ENCODE assay signal across 9 mouse cellular contexts in genomic region chr11:121706521-121707005, GRCm38 (mm10). TPM values are rescaled to one million over a fixed set of nuclear protein-coding genes. Genes with fewer than 3 reads are reported as not detected.
A peak's percentile ranks its signal among the peaks of the same experiment; 100 is the strongest.
DNase-seq lines count a peak whose midpoint lies in the region; ATAC-seq and TF ChIP-seq lines count a peak whose summit lies in the region.
"Had no signal": no experiment of that assay in that cellular context is flagged by ENCODE, and none has a peak within 500 bp of the region (broad histone marks: within the 10 kb centered on the region; RNA-seq: fewer than 3 reads in every experiment).

No protein-coding gene starts in this region.

- peak; percentile 10 for DNase-seq in A20 (ENCODE audit: low read depth, low spot score)
- no peak for DNase-seq in cerebellum, adult 2 months
- no peak for DNase-seq in urinary bladder, postnatal 10 days (ENCODE audit: low spot score)
- DNase-seq: heart, postnatal 36 days had no signal

- no peaks in the 10 kb centered on the region for H3K9me3 ChIP-seq in hindbrain, embryonic 12.5 days (replicated peaks)
- no peaks in the 10 kb centered on the region for H3K9me3 ChIP-seq in hindbrain, embryonic 16.5 days (ENCODE audit: control insufficient read depth, low read length)
- no peaks in the 10 kb centered on the region for H3K9me3 ChIP-seq in embryonic facial prominence, embryonic 13.5 days
- H3K9me3 ChIP-seq in intestine, postnatal 0 days (ENCODE audit: control insufficient read depth) = no peaks in the 10 kb centered on the region

- no peak overlapping the region for H3K4me2 ChIP-seq in hindbrain, embryonic 12.5 days (replicated peaks)
- H3K4me2 ChIP-seq in hindbrain, embryonic 16.5 days (ENCODE audit: low read length) = no peak overlapping the region
- no peak overlapping the region for H3K4me2 ChIP-seq in embryonic facial prominence, embryonic 13.5 days
- no peak overlapping the region for H3K4me2 ChIP-seq in intestine, postnatal 0 days (replicated peaks; ENCODE audit: low read depth)

- no peak overlapping the region for H3K9ac ChIP-seq in hindbrain, embryonic 12.5 days
- no peak overlapping the region for H3K9ac ChIP-seq in hindbrain, embryonic 16.5 days (ENCODE audit: low read depth, low read length)
- H3K9ac ChIP-seq in embryonic facial prominence, embryonic 13.5 days = no peak overlapping the region
- H3K9ac ChIP-seq in intestine, postnatal 0 days (ENCODE audit: low read depth, low read length) = no peak overlapping the region

- no peak for TF ChIP-seq CTCF in intestine, postnatal 0 days (IDR thresholded peaks at IDR 0.05; ENCODE audit: low read depth)
- no peak for TF ChIP-seq CTCF in cerebellum, adult 2 months (IDR thresholded peaks at IDR 0.05; ENCODE audit: borderline replicate concordance, insufficient read depth, low read depth, low read length)

- H3K36me3 ChIP-seq in hindbrain, embryonic 12.5 days = no peaks in the 10 kb centered on the region
- no peaks in the 10 kb centered on the region for H3K36me3 ChIP-seq in hindbrain, embryonic 16.5 days (ENCODE audit: control insufficient read depth, insufficient read depth, low read length)
- no peaks in the 10 kb centered on the region for H3K36me3 ChIP-seq in embryonic facial prominence, embryonic 13.5 days
- peaks cover 14% of the 10 kb centered on the region; the same call in 1 of the 2 replicates for H3K36me3 ChIP-seq in intestine, postnatal 0 days (ENCODE audit: control insufficient read depth, insufficient read depth)

- no peak overlapping the region for H3K4me3 ChIP-seq in hindbrain, embryonic 12.5 days
- H3K4me3 ChIP-seq in hindbrain, embryonic 16.5 days (ENCODE audit: low read length) = no peak overlapping the region
- H3K4me3 ChIP-seq in embryonic facial prominence, embryonic 13.5 days = no peak overlapping the region
- H3K4me3 ChIP-seq in intestine, postnatal 0 days (ENCODE audit: low read depth, low read length) = no peak overlapping the region
- no peak overlapping the region for H3K4me3 ChIP-seq in cerebellum, adult 2 months (replicated peaks; ENCODE audit: insufficient read depth, low read depth, low read length)

- ATAC-seq in hindbrain, embryonic 12.5 days (ENCODE audit: low FRiP score) = no peak
- no peak for ATAC-seq in hindbrain, embryonic 16.5 days
- no peak for ATAC-seq in embryonic facial prominence, embryonic 13.5 days (ENCODE audit: insufficient number of reproducible peaks, insufficient read depth, low FRiP score, low TSS enrichment, low read depth)
- ATAC-seq in megakaryocyte progenitor cell, adult 5-6 weeks (replicated peaks; ENCODE audit: poor library complexity) = peak; percentile 46
- ATAC-seq in intestine, postnatal 0 days = no peak

- peaks cover 13% of the 10 kb centered on the region for H3K4me1 ChIP-seq in hindbrain, embryonic 12.5 days
- peaks cover 14% of the 10 kb centered on the region for H3K4me1 ChIP-seq in hindbrain, embryonic 16.5 days (ENCODE audit: control insufficient read depth, insufficient read depth, low read depth, low read length)
- peaks cover 48% of the 10 kb centered on the region for H3K4me1 ChIP-seq in embryonic facial prominence, embryonic 13.5 days
- H3K4me1 ChIP-seq in intestine, postnatal 0 days (replicated peaks; ENCODE audit: control insufficient read depth, insufficient read depth, low read length) = peaks cover 13% of the 10 kb centered on the region; the same call in 1 of the 2 replicates
- no peaks in the 10 kb centered on the region for H3K4me1 ChIP-seq in cerebellum, adult 2 months (ENCODE audit: control insufficient read depth, insufficient read depth, low read length)

- peaks cover 46% of the 10 kb centered on the region for H3K27me3 ChIP-seq in hindbrain, embryonic 12.5 days
- peaks cover 4% of the 10 kb centered on the region for H3K27me3 ChIP-seq in hindbrain, embryonic 16.5 days (replicated peaks; ENCODE audit: control insufficient read depth, insufficient read depth, low read length)
- peaks cover 25% of the 10 kb centered on the region for H3K27me3 ChIP-seq in embryonic facial prominence, embryonic 13.5 days
- no peaks in the 10 kb centered on the region for H3K27me3 ChIP-seq in intestine, postnatal 0 days (replicated peaks; ENCODE audit: control insufficient read depth, insufficient read depth, low read length)
- no peaks in the 10 kb centered on the region for H3K27me3 ChIP-seq in cerebellum, adult 2 months (ENCODE audit: control insufficient read depth, insufficient read depth, low read length)

- H3K27ac ChIP-seq in hindbrain, embryonic 12.5 days = 0 out of 2 replicates have a peak overlapping the region, but pooled peaks have one; percentile 30
- H3K27ac ChIP-seq in hindbrain, embryonic 16.5 days (ENCODE audit: low read depth, low read length) = no peak overlapping the region
- H3K27ac ChIP-seq in embryonic facial prominence, embryonic 13.5 days = peak overlapping the region; percentile 44
- H3K27ac ChIP-seq in intestine, postnatal 0 days (ENCODE audit: low read depth, low read length) = no peak overlapping the region
- no peak overlapping the region for H3K27ac ChIP-seq in cerebellum, adult 2 months (ENCODE audit: insufficient read depth, low read length)

- WGBS in hindbrain, embryonic 12.5 days = 31% methylated on average over 7 of the region's 7 CpGs
- 34% methylated on average over 7 of the region's 7 CpGs for WGBS in hindbrain, embryonic 16.5 days
- 4% methylated on average over 7 of the region's 7 CpGs for whole genome bisulfite sequencing in embryonic facial prominence, embryonic 13.5 days
- 24% methylated on average over 7 of the region's 7 CpGs for WGBS in intestine, postnatal 0 days
- WGBS in cerebellum, adult 2 months = 51% methylated on average over 7 of the region's 7 CpGs

- no peak for TF ChIP-seq POLR2A in cerebellum, adult 2 months (IDR thresholded peaks at IDR 0.05; ENCODE audit: borderline replicate concordance, insufficient read depth, low read length)

RNA-seq across cellular contexts. Expression of gene Metrnl, which starts 5.2 kb away (rescaled TPM):
- polyA plus RNA-seq in hindbrain, embryonic 12.5 days (2016; fragmentation: Nextera tagmentation; extraction: Ambion mirVana) = 22.3 and 26.1 TPM in 2 replicates
- 25.0 and 29.5 TPM in 2 replicates for polyA plus RNA-seq in hindbrain, embryonic 16.5 days (2015; fragmentation: Nextera tagmentation; extraction: Ambion mirVana)
- polyA plus RNA-seq in embryonic facial prominence, embryonic 13.5 days (2015; fragmentation: Nextera tagmentation; extraction: Ambion mirVana) = 21.5 and 28.1 TPM in 2 replicates
- 1.3 and 1.7 TPM in 2 replicates for total RNA-seq in megakaryocyte progenitor cell, adult 5-6 weeks (2015)
- 0.87 and 0.91 TPM in 2 replicates for total RNA-seq in megakaryocyte progenitor cell, adult 5-6 weeks (2017)
- 50.2 and 50.9 TPM in 2 replicates for polyA plus RNA-seq in intestine, postnatal 0 days (2015; fragmentation: Nextera tagmentation; extraction: Ambion mirVana)
- polyA plus RNA-seq in cerebellum, adult 2 months (2012; rRNA removed) = 10.8 and 13.2 TPM in 2 replicates

RNA-seq across cellular contexts. Expression of gene B3gntl1, which starts 33.6 kb away (rescaled TPM):
- polyA plus RNA-seq in hindbrain, embryonic 12.5 days (2016; fragmentation: Nextera tagmentation; extraction: Ambion mirVana) = 8.2 and 8.6 TPM in 2 replicates
- polyA plus RNA-seq in hindbrain, embryonic 16.5 days (2015; fragmentation: Nextera tagmentation; extraction: Ambion mirVana) = 7.3 and 7.8 TPM in 2 replicates
- 9.6 and 10.0 TPM in 2 replicates for polyA plus RNA-seq in embryonic facial prominence, embryonic 13.5 days (2015; fragmentation: Nextera tagmentation; extraction: Ambion mirVana)
- total RNA-seq in megakaryocyte progenitor cell, adult 5-6 weeks (2015) = 3.2 and 6.6 TPM in 2 replicates
- 8.0 and 8.6 TPM in 2 replicates for total RNA-seq in megakaryocyte progenitor cell, adult 5-6 weeks (2017)
- 3.2 and 3.7 TPM in 2 replicates for polyA plus RNA-seq in intestine, postnatal 0 days (2015; fragmentation: Nextera tagmentation; extraction: Ambion mirVana)
- polyA plus RNA-seq in cerebellum, adult 2 months (2012; rRNA removed) = 5.4 and 5.5 TPM in 2 replicates

Comparison
In these comparisons a context has a peak if more than half of its experiments do, and no peak if none do; other contexts are left out.
1. H3K27ac ChIP-seq: peak in hindbrain, embryonic 12.5 days (single experiment) and embryonic facial prominence, embryonic 13.5 days (single experiment); none in hindbrain, embryonic 16.5 days (single experiment), intestine, postnatal 0 days (single experiment) and cerebellum, adult 2 months (single experiment).